Mouse (Mus musculus): ENCODE results near the gene Col12a1. TPM values are rescaled to one million over a fixed set of nuclear protein-coding genes. Genes with fewer than 3 reads are reported as not detected.
"Not testable (repeated sequence)": the region's sequence is repeated elsewhere in the genome, so short reads cannot be mapped to it uniquely, and the experiment has no call there.

The Col12a1 gene
- polyA plus RNA-seq, 1 experiment: not detected

GRCm38 (mm10) chr9:79716496-79716895 is 2.1 kb downstream of the Col12a1 start:
- Histone ChIP-seq H3K36me3 (ENCODE audit: control insufficient read depth) (no peaks in the 10 kb centered on the region), H3K9me3 (ENCODE audit: control insufficient read depth, low read length) (no peaks in the 10 kb centered on the region), H3K4me3 (replicated peaks) (no peak overlapping the region), H3K4me1 (ENCODE audit: control insufficient read depth) (no peaks in the 10 kb centered on the region), H3K27me3 (ENCODE audit: control insufficient read depth) (peaks cover 50% of the 10 kb centered on the region)
- TF ChIP-seq GATA1 (IDR thresholded peaks at IDR 0.05; ENCODE audit: low read length): no peak
- TF ChIP-seq TAL1 (IDR thresholded peaks at IDR 0.05; ENCODE audit: low read length): no peak

GRCm38 (mm10) chr9:79714471-79715045 is 4.1 kb downstream of the Col12a1 start:
- no peaks in the 10 kb centered on the region for H3K4me1 ChIP-seq (ENCODE audit: control insufficient read depth)
- H3K4me3 ChIP-seq (replicated peaks): no peak overlapping the region
- TF ChIP-seq TAL1 (IDR thresholded peaks at IDR 0.05; ENCODE audit: low read length): no peak
- TF ChIP-seq GATA1 (IDR thresholded peaks at IDR 0.05; ENCODE audit: low read length): no peak

GRCm38 (mm10) chr9:79689771-79690535 is 28.7 kb downstream of the Col12a1 start:
- Histone ChIP-seq H3K9me3 (ENCODE audit: control insufficient read depth, low read length) (no peaks in the 10 kb centered on the region), H3K36me3 (ENCODE audit: control insufficient read depth) (no peaks in the 10 kb centered on the region), H3K4me1 (ENCODE audit: control insufficient read depth) (no peaks in the 10 kb centered on the region), H3K27me3 (ENCODE audit: control insufficient read depth) (no peaks in the 10 kb centered on the region), H3K4me3 (replicated peaks) (no peak overlapping the region)
- TF ChIP-seq TAL1 (IDR thresholded peaks at IDR 0.05; ENCODE audit: low read length) (no peak), GATA1 (IDR thresholded peaks at IDR 0.05; ENCODE audit: low read length) (no peak)

More at GRCm38 (mm10) chr9:79714471-79715045, 4.1 kb downstream of the Col12a1 start:
- Histone ChIP-seq H3K27me3 (ENCODE audit: control insufficient read depth) (peaks cover 31% of the 10 kb centered on the region), H3K36me3 (ENCODE audit: control insufficient read depth) (no peaks in the 10 kb centered on the region), H3K9me3 (ENCODE audit: control insufficient read depth, low read length) (no peaks in the 10 kb centered on the region)

GRCm38 (mm10) chr9:79689342-79689741 is 29.3 kb downstream of the Col12a1 start:
- no peak for TF ChIP-seq GATA1 (IDR thresholded peaks at IDR 0.05; ENCODE audit: low read length)
- no peak for TF ChIP-seq TAL1 (IDR thresholded peaks at IDR 0.05; ENCODE audit: low read length)
- no peaks in the 10 kb centered on the region for H3K9me3 ChIP-seq (ENCODE audit: control insufficient read depth, low read length)
- no peaks in the 10 kb centered on the region for H3K36me3 ChIP-seq (ENCODE audit: control insufficient read depth)
- no peak overlapping the region for H3K4me3 ChIP-seq (replicated peaks)
- no peaks in the 10 kb centered on the region for H3K4me1 ChIP-seq (ENCODE audit: control insufficient read depth)
- no peaks in the 10 kb centered on the region for H3K27me3 ChIP-seq (ENCODE audit: control insufficient read depth)

- TF ChIP-seq GATA1 (IDR thresholded peaks at IDR 0.05; ENCODE audit: low read length): no peak
- TF ChIP-seq TAL1 (IDR thresholded peaks at IDR 0.05; ENCODE audit: low read length): no peak
- Histone ChIP-seq H3K9me3 (ENCODE audit: control insufficient read depth, low read length) (no peaks in the 10 kb centered on the region), H3K36me3 (ENCODE audit: control insufficient read depth) (no peaks in the 10 kb centered on the region), H3K4me1 (ENCODE audit: control insufficient read depth) (no peaks in the 10 kb centered on the region), H3K27me3 (ENCODE audit: control insufficient read depth) (no peaks in the 10 kb centered on the region), H3K4me3 (replicated peaks) (no peak overlapping the region)
Measured at GRCm38 (mm10) chr9:79687227-79687626, 31.4 kb downstream of the Col12a1 start.

GRCm38 (mm10) chr9:79686049-79686448 is 32.6 kb downstream of the Col12a1 start:
- Histone ChIP-seq H3K36me3 (ENCODE audit: control insufficient read depth) (no peaks in the 10 kb centered on the region), H3K9me3 (ENCODE audit: control insufficient read depth, low read length) (no peaks in the 10 kb centered on the region), H3K27me3 (ENCODE audit: control insufficient read depth) (no peaks in the 10 kb centered on the region), H3K4me3 (replicated peaks) (no peak overlapping the region), H3K4me1 (ENCODE audit: control insufficient read depth) (no peaks in the 10 kb centered on the region)
- TF ChIP-seq TAL1 (IDR thresholded peaks at IDR 0.05; ENCODE audit: low read length): no peak
- TF ChIP-seq GATA1 (IDR thresholded peaks at IDR 0.05; ENCODE audit: low read length): no peak

GRCm38 (mm10) chr9:79680453-79681240 is 38.0 kb downstream of the Col12a1 start:
- Histone ChIP-seq H3K4me3 (replicated peaks) (no peak overlapping the region), H3K36me3 (ENCODE audit: control insufficient read depth) (no peaks in the 10 kb centered on the region), H3K9me3 (ENCODE audit: control insufficient read depth, low read length) (no peaks in the 10 kb centered on the region), H3K4me1 (ENCODE audit: control insufficient read depth) (no peaks in the 10 kb centered on the region), H3K27me3 (ENCODE audit: control insufficient read depth) (no peaks in the 10 kb centered on the region)
- no peak for TF ChIP-seq TAL1 (IDR thresholded peaks at IDR 0.05; ENCODE audit: low read length)
- TF ChIP-seq GATA1 (IDR thresholded peaks at IDR 0.05; ENCODE audit: low read length): no peak

- H3K4me1 ChIP-seq (ENCODE audit: control insufficient read depth); H3K4me3 ChIP-seq (replicated peaks); H3K27me3 ChIP-seq (ENCODE audit: control insufficient read depth); H3K9me3 ChIP-seq (ENCODE audit: control insufficient read depth, low read length); H3K36me3 ChIP-seq (ENCODE audit: control insufficient read depth): not testable (repeated sequence)
Measured at GRCm38 (mm10) chr9:79668806-79669205, 49.8 kb downstream of the Col12a1 start.
